Mouse (Mus musculus): ENCODE measurements around the gene Tnrc18. TPM values are rescaled to one million over a fixed set of nuclear protein-coding genes. Genes with fewer than 3 reads are reported as not detected.
A peak's percentile ranks its signal among the peaks of the same experiment; 100 is the strongest.

The Tnrc18 gene
- polyA plus RNA-seq, 1 experiment = 13.9 TPM

DNA sequence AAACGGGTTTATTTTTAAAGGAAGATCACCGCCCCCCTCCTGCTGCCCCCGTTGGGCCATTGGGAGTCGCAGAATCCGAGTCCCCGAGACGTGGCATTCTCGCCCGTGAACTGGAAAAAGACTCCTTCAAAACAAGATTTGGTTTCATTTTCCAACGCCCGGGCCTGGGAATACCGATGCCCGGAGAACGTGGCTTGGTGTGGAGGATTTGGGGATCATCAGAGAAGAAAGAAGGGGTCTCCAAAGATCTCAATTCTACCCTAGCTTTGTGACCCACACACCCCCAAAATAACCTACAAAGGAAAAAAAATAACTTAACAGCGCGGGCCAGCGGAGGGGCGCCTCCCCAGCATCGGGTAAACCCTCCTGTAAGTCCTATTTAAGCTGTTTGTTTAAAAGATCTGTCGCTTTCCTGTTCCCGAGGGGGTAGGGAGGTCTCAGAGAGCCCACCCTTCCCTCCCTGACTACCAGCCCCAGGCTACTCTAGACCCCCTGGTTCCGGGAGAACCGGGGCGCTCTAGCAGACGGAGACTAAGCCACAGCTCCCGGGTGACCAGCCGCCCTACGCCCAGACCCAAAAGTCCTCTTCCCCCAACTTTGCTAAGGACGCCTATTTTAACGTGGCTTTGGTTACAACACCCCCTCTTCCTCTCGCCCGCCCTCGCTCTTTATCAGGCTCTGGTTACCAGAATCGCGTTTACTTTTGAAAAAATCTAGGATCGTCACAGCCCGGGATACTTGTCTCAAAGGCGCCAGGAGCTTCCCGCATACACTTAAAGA lies 1.2 kb downstream of the Tnrc18 start:
- H3K9me3 ChIP-seq (replicated peaks; ENCODE audit: control insufficient read depth, insufficient read depth, low read length, poor library complexity, severe bottlenecking) = no peaks in the 10 kb centered on the region
- TF ChIP-seq POLR2A (IDR thresholded peaks at IDR 0.05; ENCODE audit: insufficient read depth, low read length) = no peak
- TF ChIP-seq EP300 (IDR thresholded peaks at IDR 0.05; ENCODE audit: insufficient read depth, low read depth, low read length) = no peak
- no peak for TF ChIP-seq CTCF (IDR thresholded peaks at IDR 0.05; ENCODE audit: low read depth, low read length)
- H3K36me3 ChIP-seq (ENCODE audit: control insufficient read depth, insufficient read depth, low read length, poor library complexity, severe bottlenecking) = no peaks in the 10 kb centered on the region
- H3K4me3 ChIP-seq (ENCODE audit: low read depth, low read length) = peak overlapping the region; percentile 57
- peaks cover 6% of the 10 kb centered on the region for H3K4me1 ChIP-seq (ENCODE audit: control insufficient read depth, insufficient read depth, low read length)
- H3K27me3 ChIP-seq (ENCODE audit: control insufficient read depth, insufficient read depth, low read length, poor library complexity, severe bottlenecking) = peaks cover 25% of the 10 kb centered on the region
- peak overlapping the region; percentile 83 for H3K9ac ChIP-seq (ENCODE audit: low read depth, poor library complexity, severe bottlenecking)
- no peak overlapping the region for H3K27ac ChIP-seq (ENCODE audit: insufficient read depth, low read length)

DNA sequence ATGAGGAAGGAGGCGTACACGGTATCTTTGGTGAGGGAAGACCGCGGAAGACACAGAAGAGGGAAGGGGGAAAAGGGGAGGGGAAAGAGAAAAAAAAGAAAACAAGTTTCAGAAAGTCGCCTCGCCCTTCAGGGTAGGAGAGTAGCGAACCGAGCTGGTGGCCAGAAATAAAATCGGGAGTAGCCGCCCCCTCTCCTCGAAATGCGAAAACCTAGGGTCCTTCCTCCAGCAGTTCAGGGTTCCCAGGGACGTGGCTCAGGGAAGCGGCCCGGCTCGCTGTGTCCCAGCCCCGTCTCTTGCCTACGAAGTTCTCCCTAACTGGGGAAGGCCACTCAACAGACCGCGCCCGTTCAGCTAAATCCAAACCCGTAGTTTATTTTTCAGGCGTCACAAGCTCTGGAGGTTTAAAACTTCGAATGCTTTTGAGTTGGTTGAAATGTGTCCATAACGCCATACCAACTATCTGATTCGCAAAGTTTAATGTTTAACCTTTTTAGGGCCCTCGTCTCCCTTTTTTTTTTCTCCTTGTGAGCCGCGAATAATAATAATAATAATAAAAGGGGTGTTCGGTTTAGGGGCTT lies 2.0 kb downstream of the Tnrc18 start:
- Histone ChIP-seq H3K27me3 (ENCODE audit: control insufficient read depth, insufficient read depth, low read length, poor library complexity, severe bottlenecking) (peaks cover 25% of the 10 kb centered on the region), H3K36me3 (ENCODE audit: control insufficient read depth, insufficient read depth, low read length, poor library complexity, severe bottlenecking) (no peaks in the 10 kb centered on the region), H3K27ac (ENCODE audit: insufficient read depth, low read length) (no peak overlapping the region), H3K4me1 (ENCODE audit: control insufficient read depth, insufficient read depth, low read length) (peaks cover 6% of the 10 kb centered on the region), H3K9ac (ENCODE audit: low read depth, poor library complexity, severe bottlenecking) (peak overlapping the region; percentile 50), H3K9me3 (replicated peaks; ENCODE audit: control insufficient read depth, insufficient read depth, low read length, poor library complexity, severe bottlenecking) (no peaks in the 10 kb centered on the region), H3K4me3 (ENCODE audit: low read depth, low read length) (peak overlapping the region; percentile 32; the same call in 1 of the 2 replicates)
- no peak for TF ChIP-seq EP300 (IDR thresholded peaks at IDR 0.05; ENCODE audit: insufficient read depth, low read depth, low read length)
- TF ChIP-seq POLR2A (IDR thresholded peaks at IDR 0.05; ENCODE audit: insufficient read depth, low read length) = no peak
- no peak for TF ChIP-seq CTCF (IDR thresholded peaks at IDR 0.05; ENCODE audit: low read depth, low read length)

DNA sequence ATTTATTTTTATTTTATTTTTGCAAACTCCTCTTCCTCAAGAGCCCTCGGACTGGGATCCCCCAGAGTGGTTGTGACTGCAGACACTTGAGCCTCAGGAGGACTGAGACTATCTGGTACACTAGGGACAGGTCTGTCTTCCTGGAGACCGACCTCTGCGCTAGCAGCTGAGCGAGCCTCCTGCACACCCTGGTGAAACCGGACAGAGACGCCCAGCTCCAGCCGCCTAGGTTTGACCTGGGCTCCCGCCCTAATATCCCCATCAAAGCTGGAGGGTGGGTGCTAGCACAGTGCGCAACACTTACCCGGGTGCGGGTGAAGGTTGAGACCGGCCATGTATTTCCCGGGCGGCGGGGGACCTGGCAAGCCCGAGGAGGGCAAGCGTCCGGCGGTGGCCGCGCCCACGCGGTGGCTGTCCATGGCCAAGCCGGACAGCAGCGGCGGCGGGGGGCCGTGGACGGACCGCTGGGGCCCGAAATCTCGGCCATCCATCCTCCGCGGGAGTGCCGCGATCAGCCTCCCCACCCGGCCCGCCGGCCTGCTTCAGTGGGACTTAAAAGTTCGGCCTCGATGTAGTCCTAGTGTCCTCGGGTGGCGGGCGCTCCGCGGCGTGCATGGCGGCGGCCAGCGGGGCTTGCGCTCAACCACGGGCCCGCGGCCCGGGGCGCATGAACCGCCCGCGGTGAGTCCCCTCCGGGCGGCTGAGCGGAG lies 2.6 kb downstream of the Tnrc18 start:
- H3K36me3 ChIP-seq (ENCODE audit: control insufficient read depth, insufficient read depth, low read length, poor library complexity, severe bottlenecking) = no peaks in the 10 kb centered on the region
- H3K9ac ChIP-seq (ENCODE audit: low read depth, poor library complexity, severe bottlenecking) = peak overlapping the region; percentile 50
- H3K4me3 ChIP-seq (ENCODE audit: low read depth, low read length) = peak overlapping the region; percentile 32
- H3K27me3 ChIP-seq (ENCODE audit: control insufficient read depth, insufficient read depth, low read length, poor library complexity, severe bottlenecking) = peaks cover 25% of the 10 kb centered on the region
- H3K27ac ChIP-seq (ENCODE audit: insufficient read depth, low read length) = no peak overlapping the region
- H3K4me1 ChIP-seq (ENCODE audit: control insufficient read depth, insufficient read depth, low read length) = peaks cover 6% of the 10 kb centered on the region
- no peak for TF ChIP-seq POLR2A (IDR thresholded peaks at IDR 0.05; ENCODE audit: insufficient read depth, low read length)
- no peak for TF ChIP-seq EP300 (IDR thresholded peaks at IDR 0.05; ENCODE audit: insufficient read depth, low read depth, low read length)
- no peaks in the 10 kb centered on the region for H3K9me3 ChIP-seq (replicated peaks; ENCODE audit: control insufficient read depth, insufficient read depth, low read length, poor library complexity, severe bottlenecking)

DNA sequence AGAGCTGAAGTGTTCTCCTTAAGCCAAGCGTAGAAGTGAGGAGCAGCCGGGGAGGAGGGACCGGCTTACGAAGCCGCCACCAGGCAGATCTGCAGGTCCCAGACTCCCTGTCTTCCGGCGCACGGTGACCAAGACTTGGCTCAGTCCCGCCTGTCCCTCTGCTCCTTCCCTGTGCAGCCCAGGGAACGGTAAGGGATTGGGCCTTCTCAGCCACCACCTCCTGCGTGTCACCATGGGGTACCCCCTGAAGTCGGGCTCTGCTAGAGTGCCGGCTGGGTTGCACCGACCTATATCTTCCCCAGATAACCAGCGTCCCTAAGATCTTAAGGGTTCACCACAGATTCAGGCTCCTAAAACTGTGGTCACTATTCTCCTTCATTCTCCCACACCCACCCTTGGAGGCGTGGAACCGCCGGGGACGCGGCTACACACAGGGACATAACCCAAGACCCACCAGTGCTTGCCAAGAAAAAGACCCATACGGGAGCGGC lies 3.3 kb downstream of the Tnrc18 start:
- Histone ChIP-seq H3K36me3 (ENCODE audit: control insufficient read depth, insufficient read depth, low read length, poor library complexity, severe bottlenecking) (no peaks in the 10 kb centered on the region), H3K9me3 (replicated peaks; ENCODE audit: control insufficient read depth, insufficient read depth, low read length, poor library complexity, severe bottlenecking) (no peaks in the 10 kb centered on the region), H3K9ac (ENCODE audit: low read depth, poor library complexity, severe bottlenecking) (no peak overlapping the region), H3K4me3 (ENCODE audit: low read depth, low read length) (peak overlapping the region; percentile 0; the same call in 1 of the 2 replicates), H3K27ac (ENCODE audit: insufficient read depth, low read length) (no peak overlapping the region), H3K27me3 (ENCODE audit: control insufficient read depth, insufficient read depth, low read length, poor library complexity, severe bottlenecking) (peaks cover 25% of the 10 kb centered on the region), H3K4me1 (ENCODE audit: control insufficient read depth, insufficient read depth, low read length) (peaks cover 6% of the 10 kb centered on the region)
- no peak for TF ChIP-seq CTCF (IDR thresholded peaks at IDR 0.05; ENCODE audit: low read depth, low read length)
- TF ChIP-seq EP300 (IDR thresholded peaks at IDR 0.05; ENCODE audit: insufficient read depth, low read depth, low read length) = no peak
- no peak for TF ChIP-seq POLR2A (IDR thresholded peaks at IDR 0.05; ENCODE audit: insufficient read depth, low read length)

DNA sequence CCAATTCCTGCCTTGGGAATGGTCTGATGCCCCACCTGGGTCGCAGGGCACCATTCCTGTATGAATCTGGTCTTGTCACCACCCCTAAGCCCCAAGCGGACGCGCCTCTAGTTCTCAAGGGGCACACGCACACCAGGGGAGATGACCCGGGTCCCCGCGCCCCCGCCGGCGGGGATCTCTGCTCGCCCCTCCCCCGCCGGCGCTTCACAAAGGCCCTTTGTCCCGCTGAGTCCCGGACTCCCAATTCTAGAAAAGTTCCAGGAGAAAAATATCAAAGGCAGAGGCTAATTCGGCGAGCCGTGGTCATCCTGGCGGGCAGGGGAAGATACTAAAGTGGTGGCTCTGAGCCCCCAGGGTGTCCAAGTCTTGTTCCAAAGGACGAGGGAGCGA lies 3.7 kb downstream of the Tnrc18 start:
- no peak overlapping the region for H3K27ac ChIP-seq (ENCODE audit: insufficient read depth, low read length)
- H3K9ac ChIP-seq (ENCODE audit: low read depth, poor library complexity, severe bottlenecking) = no peak overlapping the region
- no peaks in the 10 kb centered on the region for H3K9me3 ChIP-seq (replicated peaks; ENCODE audit: control insufficient read depth, insufficient read depth, low read length, poor library complexity, severe bottlenecking)
- peaks cover 25% of the 10 kb centered on the region for H3K27me3 ChIP-seq (ENCODE audit: control insufficient read depth, insufficient read depth, low read length, poor library complexity, severe bottlenecking)
- H3K36me3 ChIP-seq (ENCODE audit: control insufficient read depth, insufficient read depth, low read length, poor library complexity, severe bottlenecking) = no peaks in the 10 kb centered on the region
- TF ChIP-seq CTCF (IDR thresholded peaks at IDR 0.05; ENCODE audit: low read depth, low read length) = no peak
- TF ChIP-seq POLR2A (IDR thresholded peaks at IDR 0.05; ENCODE audit: insufficient read depth, low read length) = no peak
- no peak for TF ChIP-seq EP300 (IDR thresholded peaks at IDR 0.05; ENCODE audit: insufficient read depth, low read depth, low read length)
- peak overlapping the region; percentile 0; the same call in 1 of the 2 replicates for H3K4me3 ChIP-seq (ENCODE audit: low read depth, low read length)
- peaks cover 6% of the 10 kb centered on the region for H3K4me1 ChIP-seq (ENCODE audit: control insufficient read depth, insufficient read depth, low read length)
